Mouse (Mus musculus) embryo, embryonic 10.5 days (tissue): ENCODE results near the gene Naa80.

Experiments
- DNase-seq: peaks from one replicate; pipeline ENCODE4 v3.0.0-alpha.2; 2015; ENCODE audit warnings: low spot score

Gene Naa80

GRCm38 (mm10) chr9:107618778-107619545 lies 40.3 kb downstream of the Naa80 start:
- no peak for DNase-seq

GRCm38 (mm10) chr9:107619546-107619879 lies 40.8 kb downstream of the Naa80 start:
- no peak for DNase-seq

- DNase-seq, result no peak
These were observed 42.3 kb downstream of the Naa80 start for GRCm38 (mm10) chr9:107620954-107621353.

GRCm38 (mm10) chr9:107624539-107624938 lies 45.9 kb downstream of the Naa80 start:
- no peak for DNase-seq

- DNase-seq, result no peak
These were observed 46.3 kb downstream of the Naa80 start for GRCm38 (mm10) chr9:107624951-107625350.

- no peak for DNase-seq
These were observed 46.9 kb downstream of the Naa80 start for GRCm38 (mm10) chr9:107625351-107626128.

GRCm38 (mm10) chr9:107626158-107626843 lies 47.6 kb downstream of the Naa80 start:
- no peak for DNase-seq

GRCm38 (mm10) chr9:107626844-107627277 lies 48.2 kb downstream of the Naa80 start:
- DNase-seq, result peak; percentile 98

GRCm38 (mm10) chr9:107627387-107628255 lies 48.9 kb downstream of the Naa80 start:
- DNase-seq, result no peak

- DNase-seq, result peak; percentile 55
These were observed 50.2 kb downstream of the Naa80 start for GRCm38 (mm10) chr9:107628721-107629410.

- DNase-seq, result no peak
These were observed 50.7 kb downstream of the Naa80 start for GRCm38 (mm10) chr9:107629411-107629730.

- DNase-seq, result peak; percentile 71
These were observed 51.3 kb downstream of the Naa80 start for GRCm38 (mm10) chr9:107629901-107630425.

GRCm38 (mm10) chr9:107630576-107630975 lies 51.9 kb downstream of the Naa80 start:
- DNase-seq, result peak; percentile 88

- DNase-seq, result no peak
These were observed 52.7 kb downstream of the Naa80 start for GRCm38 (mm10) chr9:107631311-107631826.

- no peak for DNase-seq
These were observed 53.2 kb downstream of the Naa80 start for GRCm38 (mm10) chr9:107631861-107632260.

GRCm38 (mm10) chr9:107632478-107632877 lies 53.8 kb downstream of the Naa80 start:
- no peak for DNase-seq

- DNase-seq, result peak; percentile 81
These were observed 54.5 kb downstream of the Naa80 start for GRCm38 (mm10) chr9:107633091-107633660.
